ENCODE assay signal across 8 mouse cellular contexts in genomic region chr11:120631726-120632448, GRCm38 (mm10). TPM values are rescaled to one million over a fixed set of nuclear protein-coding genes. Genes with fewer than 3 reads are reported as not detected.
DNase-seq lines count a peak whose midpoint lies in the region; ATAC-seq lines count a peak whose summit lies in the region.

No protein-coding gene starts in this region.

- H3K27ac ChIP-seq in lung, embryonic 15.5 days, result peak overlapping the region; percentile 85
- H3K27ac ChIP-seq in embryonic facial prominence, embryonic 14.5 days (replicated peaks; ENCODE audit: low read depth, low read length), result peak overlapping the region; percentile 93; the same call in 1 of the 2 replicates
- H3K27ac ChIP-seq in intestine, embryonic 16.5 days (ENCODE audit: low read length), result peak overlapping the region; percentile 87

- DNase-seq in lung, adult 18-20 months, result no peak
- DNase-seq in embryonic facial prominence, embryonic 14.5 days (ENCODE audit: low spot score), result no peak
- DNase-seq in naive thymus-derived CD4-positive, alpha-beta T cell, adult 2 months (ENCODE audit: low read depth), result peak; percentile 41
- DNase-seq in embryo, embryonic 11 days, result no peak
- no peak for DNase-seq in embryo, embryonic 10 days (ENCODE audit: low spot score)
- no peak for DNase-seq in left cerebral cortex, postnatal 4 days

- no peaks in the 10 kb centered on the region for H3K9me3 ChIP-seq in lung, embryonic 15.5 days
- no peaks in the 10 kb centered on the region for H3K9me3 ChIP-seq in embryonic facial prominence, embryonic 14.5 days (ENCODE audit: control insufficient read depth, low read length)
- no peaks in the 10 kb centered on the region for H3K9me3 ChIP-seq in intestine, embryonic 16.5 days (ENCODE audit: control insufficient read depth, low read length)

- ATAC-seq in lung, embryonic 15.5 days (ENCODE audit: borderline replicate concordance, extremely low read depth, low FRiP score, low TSS enrichment), result no peak
- ATAC-seq in embryonic facial prominence, embryonic 14.5 days (ENCODE audit: low read depth), result no peak
- no peak for ATAC-seq in intestine, embryonic 16.5 days

- H3K36me3 ChIP-seq in lung, embryonic 15.5 days, result peaks cover 17% of the 10 kb centered on the region
- H3K36me3 ChIP-seq in embryonic facial prominence, embryonic 14.5 days (ENCODE audit: control insufficient read depth, insufficient read depth, low read length), result peaks cover 26% of the 10 kb centered on the region
- peaks cover 5% of the 10 kb centered on the region; the same call in 1 of the 2 replicates for H3K36me3 ChIP-seq in intestine, embryonic 16.5 days (ENCODE audit: control insufficient read depth, insufficient read depth, low read length)

- H3K4me3 ChIP-seq in lung, embryonic 15.5 days, result peak overlapping the region; percentile 93
- H3K4me3 ChIP-seq in embryonic facial prominence, embryonic 14.5 days (ENCODE audit: low read depth, low read length), result peak overlapping the region; percentile 95
- H3K4me3 ChIP-seq in intestine, embryonic 16.5 days (ENCODE audit: low read length), result peak overlapping the region; percentile 80

- H3K27me3 ChIP-seq in lung, embryonic 15.5 days, result no peaks in the 10 kb centered on the region
- H3K27me3 ChIP-seq in embryonic facial prominence, embryonic 14.5 days (replicated peaks; ENCODE audit: control insufficient read depth, insufficient read depth, low read length), result no peaks in the 10 kb centered on the region
- no peaks in the 10 kb centered on the region for H3K27me3 ChIP-seq in intestine, embryonic 16.5 days (replicated peaks; ENCODE audit: control insufficient read depth, insufficient read depth, low read length)

- intact Hi-C loops in left cerebral cortex, postnatal 4 days (cut with DNase I), result no loop called here

- H3K4me1 ChIP-seq in lung, embryonic 15.5 days, result peaks cover 39% of the 10 kb centered on the region
- H3K4me1 ChIP-seq in embryonic facial prominence, embryonic 14.5 days (ENCODE audit: control insufficient read depth, insufficient read depth, low read length), result peaks cover 16% of the 10 kb centered on the region
- H3K4me1 ChIP-seq in intestine, embryonic 16.5 days (ENCODE audit: control insufficient read depth, insufficient read depth, low read length), result peaks cover 32% of the 10 kb centered on the region

- peak overlapping the region; percentile 91 for H3K9ac ChIP-seq in lung, embryonic 15.5 days
- peak overlapping the region; percentile 95 for H3K9ac ChIP-seq in embryonic facial prominence, embryonic 14.5 days (ENCODE audit: low read depth, low read length)
- peak overlapping the region; percentile 92 for H3K9ac ChIP-seq in intestine, embryonic 16.5 days (ENCODE audit: low read depth, low read length)

- peak overlapping the region; percentile 80 for H3K4me2 ChIP-seq in lung, embryonic 15.5 days
- peak overlapping the region; percentile 90 for H3K4me2 ChIP-seq in embryonic facial prominence, embryonic 14.5 days (ENCODE audit: low read depth, low read length)
- peak overlapping the region; percentile 84 for H3K4me2 ChIP-seq in intestine, embryonic 16.5 days (ENCODE audit: low read depth, low read length)

- 44% methylated on average over 4 of the region's 4 CpGs for WGBS in lung, embryonic 15.5 days
- WGBS in embryonic facial prominence, embryonic 14.5 days, result 62% methylated on average over 4 of the region's 4 CpGs
- 50% methylated on average over 4 of the region's 4 CpGs for WGBS in intestine, embryonic 16.5 days

RNA-seq across cellular contexts. Expression of gene Mafg, which starts 1.5 kb away (rescaled TPM):
- polyA plus RNA-seq in lung, embryonic 15.5 days (2015; fragmentation: Nextera tagmentation; extraction: Ambion mirVana), result 23.3 and 24.5 TPM in 2 replicates
- polyA plus RNA-seq in embryonic facial prominence, embryonic 14.5 days (2014; fragmentation: Nextera tagmentation; extraction: Ambion mirVana), result 26.3 and 26.8 TPM in 2 replicates
- 16.3 and 16.9 TPM in 2 replicates for polyA plus RNA-seq in intestine, embryonic 16.5 days (2015; fragmentation: Nextera tagmentation; extraction: Ambion mirVana)
- 10 to 100 TPM; 83.3 to 85.8 TPM for total RNA-seq in left cerebral cortex, postnatal 4 days (2021)

RNA-seq across cellular contexts. Expression of gene Sirt7, which starts 6.8 kb away (rescaled TPM):
- polyA plus RNA-seq in lung, embryonic 15.5 days (2015; fragmentation: Nextera tagmentation; extraction: Ambion mirVana), result 32.6 and 34.3 TPM in 2 replicates
- polyA plus RNA-seq in embryonic facial prominence, embryonic 14.5 days (2014; fragmentation: Nextera tagmentation; extraction: Ambion mirVana), result 21.8 and 23.0 TPM in 2 replicates
- 47.7 and 52.9 TPM in 2 replicates for polyA plus RNA-seq in intestine, embryonic 16.5 days (2015; fragmentation: Nextera tagmentation; extraction: Ambion mirVana)
- total RNA-seq in left cerebral cortex, postnatal 4 days (2021), result 10 to 100 TPM; 37.5 to 38.0 TPM

RNA-seq across cellular contexts. Expression of gene Pycr1, which starts 11.7 kb away (rescaled TPM):
- polyA plus RNA-seq in lung, embryonic 15.5 days (2015; fragmentation: Nextera tagmentation; extraction: Ambion mirVana), result 25.4 and 27.2 TPM in 2 replicates
- 56.7 and 64.7 TPM in 2 replicates for polyA plus RNA-seq in embryonic facial prominence, embryonic 14.5 days (2014; fragmentation: Nextera tagmentation; extraction: Ambion mirVana)
- polyA plus RNA-seq in intestine, embryonic 16.5 days (2015; fragmentation: Nextera tagmentation; extraction: Ambion mirVana), result 24.8 and 26.6 TPM in 2 replicates
- total RNA-seq in left cerebral cortex, postnatal 4 days (2021), result 1 to 10 TPM; 6.1 to 8.3 TPM

RNA-seq across cellular contexts. Expression of gene Pcyt2, which starts 14.2 kb away (rescaled TPM):
- 103 and 126 TPM in 2 replicates for polyA plus RNA-seq in lung, embryonic 15.5 days (2015; fragmentation: Nextera tagmentation; extraction: Ambion mirVana)
- polyA plus RNA-seq in embryonic facial prominence, embryonic 14.5 days (2014; fragmentation: Nextera tagmentation; extraction: Ambion mirVana), result 88.8 and 97.5 TPM in 2 replicates
- 393 and 441 TPM in 2 replicates for polyA plus RNA-seq in intestine, embryonic 16.5 days (2015; fragmentation: Nextera tagmentation; extraction: Ambion mirVana)
- total RNA-seq in left cerebral cortex, postnatal 4 days (2021), result 100 to 1,000 TPM; 144 to 168 TPM

RNA-seq across cellular contexts. Expression of gene Myadml2, which starts 16.1 kb away (rescaled TPM):
- polyA plus RNA-seq in lung, embryonic 15.5 days (2015; fragmentation: Nextera tagmentation; extraction: Ambion mirVana), result 0.55 and 1.3 TPM in 2 replicates
- 3.4 and 3.6 TPM in 2 replicates for polyA plus RNA-seq in embryonic facial prominence, embryonic 14.5 days (2014; fragmentation: Nextera tagmentation; extraction: Ambion mirVana)
- polyA plus RNA-seq in intestine, embryonic 16.5 days (2015; fragmentation: Nextera tagmentation; extraction: Ambion mirVana), result 0.26 TPM in 1 of 2 replicates, not detected in the other
- total RNA-seq in left cerebral cortex, postnatal 4 days (2021), result 1 to 10 TPM; 1.0 to 2.9 TPM
